Mouse (Mus musculus) midbrain, embryonic 16.5 days (tissue): Measurements from ENCODE around the gene Prelp. TPM values are rescaled to one million over a fixed set of nuclear protein-coding genes. Genes with fewer than 3 reads are reported as not detected.
A peak's percentile ranks its signal among the peaks of the same experiment; 100 is the strongest.

Experiments used
- ATAC-seq: fragments of 200-750 bp; cut with Nextera tagmentation; 2 replicates; pipeline ENCODE4 v1.8.0; 2017; ENCODE audit warnings: moderate TSS enrichment
- H3K27ac ChIP-seq: fragments of 300-500 bp; sonication (generic); 2 replicates; pipeline ENCODE4 v1.5.1; 2014; ENCODE audit warnings: mild to moderate bottlenecking, low read length, mixed read lengths
- H3K27me3 ChIP-seq: fragments of 300-500 bp; sonication (generic); 2 replicates; pipeline ENCODE4 v1.6.1; 2014; ENCODE audit warnings: low read depth, low read length, mixed read lengths; ENCODE audit not compliant: control insufficient read depth, insufficient read depth
- H3K36me3 ChIP-seq: fragments of 300-500 bp; sonication (generic); 2 replicates; pipeline ENCODE4 v1.6.1; 2014; ENCODE audit warnings: mild to moderate bottlenecking, low read length, moderate library complexity, mixed read lengths; ENCODE audit not compliant: control insufficient read depth, insufficient read depth
- H3K4me1 ChIP-seq: fragments of 300-500 bp; sonication (generic); 2 replicates; pipeline ENCODE4 v1.6.1; 2014; ENCODE audit warnings: mild to moderate bottlenecking, low read length, mixed read lengths; ENCODE audit not compliant: control insufficient read depth, insufficient read depth
- H3K4me2 ChIP-seq: fragments of 300-500 bp; sonication (generic); 2 replicates; pipeline ENCODE4 v1.6.1; 2014; ENCODE audit warnings: mild to moderate bottlenecking, low read length, mixed read lengths
- H3K4me3 ChIP-seq: fragments of 300-500 bp; sonication (generic); 2 replicates; pipeline ENCODE4 v1.5.1; 2014; ENCODE audit warnings: low read depth, mild to moderate bottlenecking, low read length, moderate library complexity, mixed read lengths
- H3K9ac ChIP-seq: fragments of 300-500 bp; sonication (generic); 2 replicates; pipeline ENCODE4 v1.6.1; 2014; ENCODE audit warnings: low read depth, low read length, mixed read lengths
- H3K9me3 ChIP-seq: fragments of 300-500 bp; sonication (generic); replicated peaks from 2 replicates; pipeline ENCODE4 v1.6.1; 2014; ENCODE audit warnings: mild to moderate bottlenecking, low read length, mixed read lengths; ENCODE audit not compliant: control insufficient read depth, poor library complexity, severe bottlenecking
- WGBS: fragments of 180-500 bp; shearing (Covaris S2); extraction: QIAGEN DNeasy Blood & Tissue Kit; methylation state at CpG from one replicate; pipeline ENCODE4 v1.1.7; 2014; 5-methylcytosine and 5-hydroxymethylcytosine counted together
- polyA plus RNA-seq: library from polyadenylated mRNA; unstranded; fragments of >200 nt; fragmentation: Nextera tagmentation; extraction: Ambion mirVana; gene quantifications from 2 replicates; pipeline ENCODE4 v1.2.1, GENCODE M21; 2015

Prelp gene
- polyA plus RNA-seq, 1 experiment from 2014 or later, result 9.1 TPM

DNA sequence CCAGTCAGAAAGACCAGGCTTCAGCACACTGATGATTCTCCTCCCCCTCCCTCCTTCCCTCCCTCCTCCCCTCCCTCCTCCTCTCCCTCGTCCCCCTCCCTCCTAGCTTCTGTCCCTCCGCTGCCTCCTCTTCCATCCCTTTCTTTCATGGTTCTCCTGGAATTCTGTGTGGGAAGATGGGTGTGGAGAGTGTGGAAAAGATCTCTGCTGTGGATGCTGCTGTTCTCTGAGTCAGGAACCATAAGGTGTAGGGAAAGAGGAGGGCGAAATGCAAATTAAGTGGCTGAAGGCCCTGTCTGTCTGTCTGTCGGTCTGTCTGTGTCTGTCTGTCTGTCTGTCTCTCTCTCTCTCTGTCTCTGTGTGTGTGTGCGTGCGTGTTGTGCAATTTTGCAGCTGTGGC lies 23.9 kb downstream of the Prelp start:
- H3K9ac ChIP-seq, result no peak overlapping the region
- no peak overlapping the region for H3K4me3 ChIP-seq
- no peaks in the 10 kb centered on the region for H3K27me3 ChIP-seq
- H3K4me2 ChIP-seq, result no peak overlapping the region
- H3K27ac ChIP-seq, result no peak overlapping the region
- H3K36me3 ChIP-seq, result no peaks in the 10 kb centered on the region
- no peaks in the 10 kb centered on the region for H3K9me3 ChIP-seq
- H3K4me1 ChIP-seq, result 0 out of 2 replicates have a peak, but pooled peaks cover 3% of the 10 kb centered on the region
- no peak for ATAC-seq
- WGBS, result 68% methylated on average over 6 of the region's 6 CpGs

DNA sequence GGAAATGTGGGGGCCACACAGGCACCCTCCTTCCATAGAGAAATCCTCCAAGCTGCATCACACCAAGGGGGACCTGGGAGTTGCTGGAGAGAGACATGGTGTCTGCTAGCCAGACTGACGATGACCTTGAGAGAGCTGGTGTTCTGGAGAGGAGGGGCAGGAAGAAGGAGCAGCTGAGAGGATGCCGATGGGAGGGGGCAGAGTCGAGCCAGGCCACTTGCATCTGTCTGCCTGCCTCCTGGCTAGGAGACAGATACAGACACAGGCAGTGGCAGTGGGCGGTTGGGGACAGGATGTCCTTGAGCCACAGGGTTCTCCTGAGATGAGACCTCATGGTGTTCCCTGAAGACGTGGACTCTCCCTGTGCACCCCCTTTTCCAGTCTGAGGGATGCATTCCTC lies 29.7 kb downstream of the Prelp start:
- Histone ChIP-seq H3K4me2 (no peak overlapping the region), H3K9ac (no peak overlapping the region), H3K36me3 (no peaks in the 10 kb centered on the region), H3K4me1 (peaks cover 36% of the 10 kb centered on the region), H3K27ac (no peak overlapping the region), H3K27me3 (no peaks in the 10 kb centered on the region), H3K4me3 (no peak overlapping the region), H3K9me3 (no peaks in the 10 kb centered on the region)
- 42% methylated on average over 5 of the region's 5 CpGs for WGBS
- ATAC-seq, result no peak

DNA sequence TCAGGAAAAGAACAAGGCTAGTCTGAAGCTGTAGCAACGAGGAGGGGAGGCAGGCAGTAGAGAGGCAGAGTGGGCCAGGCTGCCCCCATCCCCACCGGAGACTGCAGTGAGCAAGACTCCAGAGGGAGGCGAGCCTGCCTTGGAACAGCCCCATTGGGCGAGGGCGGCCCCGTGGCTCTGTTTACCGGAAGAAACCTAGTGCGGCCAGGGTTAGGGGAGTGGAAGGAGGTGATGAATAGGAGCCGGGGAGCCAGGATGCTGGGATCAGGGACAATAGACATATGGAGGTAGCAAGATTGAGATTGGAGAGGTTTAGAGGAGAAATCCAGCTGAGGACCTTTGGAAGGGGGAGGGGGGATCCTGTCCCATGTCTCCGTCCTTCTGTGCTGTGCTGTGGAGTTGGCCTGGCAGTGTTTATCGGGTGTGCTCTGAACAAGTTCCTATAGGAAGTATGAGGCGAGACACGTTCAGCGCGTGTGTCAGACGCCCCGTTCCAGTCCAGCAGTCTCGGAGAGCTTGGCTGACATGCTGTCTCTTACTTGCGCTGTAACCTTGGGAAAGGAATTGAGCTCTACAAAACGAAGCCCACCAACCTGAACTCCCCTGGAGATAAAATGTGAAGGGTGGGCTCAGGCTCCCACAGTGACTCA lies 31.1 kb downstream of the Prelp start:
- H3K27ac ChIP-seq, result no peak overlapping the region
- H3K27me3 ChIP-seq, result no peaks in the 10 kb centered on the region
- no peaks in the 10 kb centered on the region for H3K9me3 ChIP-seq
- no peaks in the 10 kb centered on the region for H3K36me3 ChIP-seq
- peak overlapping the region; percentile 48 for H3K4me2 ChIP-seq
- no peak overlapping the region; the same call in 1 of the 2 replicates for H3K9ac ChIP-seq
- H3K4me1 ChIP-seq, result peaks cover 37% of the 10 kb centered on the region
- no peak for ATAC-seq
- no peak overlapping the region for H3K4me3 ChIP-seq
- WGBS, result 13% methylated on average over 20 of the region's 20 CpGs

DNA sequence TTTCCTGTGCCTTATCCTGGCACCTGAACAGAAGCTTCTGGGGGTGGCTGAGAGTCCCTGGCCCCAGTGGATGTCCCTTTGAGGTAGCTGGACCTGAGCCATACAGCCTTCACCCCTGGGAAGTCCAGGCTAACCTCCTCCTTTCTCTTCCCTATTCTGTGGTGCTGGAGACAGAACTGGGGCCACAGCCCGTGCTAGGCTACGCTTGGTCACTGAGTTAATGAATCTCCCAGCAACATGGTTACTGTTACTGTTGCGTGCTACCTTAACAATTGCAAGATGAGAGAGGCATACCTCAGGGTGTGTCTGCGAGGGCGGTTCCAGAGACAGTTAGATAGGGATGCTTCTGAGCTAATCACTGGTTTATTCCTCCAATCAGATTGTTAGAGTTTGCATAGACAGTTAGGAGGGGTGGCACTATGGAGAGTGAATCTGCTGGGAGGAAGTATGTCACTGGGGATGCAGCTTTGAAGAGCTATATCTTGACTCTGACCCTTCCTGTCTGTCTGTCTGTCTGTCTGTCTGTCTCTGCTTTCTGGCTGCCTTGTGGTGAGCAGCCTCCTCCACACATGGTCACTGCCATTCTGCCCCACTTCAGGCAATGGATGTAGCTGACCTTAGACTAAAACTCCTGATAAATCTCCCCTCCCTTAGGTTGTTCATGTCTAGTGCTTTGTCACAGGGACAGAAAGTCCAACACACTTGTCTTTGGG lies 33.5 kb downstream of the Prelp start:
- Histone ChIP-seq H3K4me1 (peaks cover 37% of the 10 kb centered on the region), H3K4me2 (no peak overlapping the region; the same call in 1 of the 2 replicates), H3K9ac (peak overlapping the region; percentile 4; the same call in 1 of the 2 replicates), H3K27ac (no peak overlapping the region), H3K9me3 (no peaks in the 10 kb centered on the region), H3K4me3 (no peak overlapping the region), H3K27me3 (no peaks in the 10 kb centered on the region), H3K36me3 (no peaks in the 10 kb centered on the region)
- no peak for ATAC-seq
- 78% methylated on average over 5 of the region's 5 CpGs for WGBS

DNA sequence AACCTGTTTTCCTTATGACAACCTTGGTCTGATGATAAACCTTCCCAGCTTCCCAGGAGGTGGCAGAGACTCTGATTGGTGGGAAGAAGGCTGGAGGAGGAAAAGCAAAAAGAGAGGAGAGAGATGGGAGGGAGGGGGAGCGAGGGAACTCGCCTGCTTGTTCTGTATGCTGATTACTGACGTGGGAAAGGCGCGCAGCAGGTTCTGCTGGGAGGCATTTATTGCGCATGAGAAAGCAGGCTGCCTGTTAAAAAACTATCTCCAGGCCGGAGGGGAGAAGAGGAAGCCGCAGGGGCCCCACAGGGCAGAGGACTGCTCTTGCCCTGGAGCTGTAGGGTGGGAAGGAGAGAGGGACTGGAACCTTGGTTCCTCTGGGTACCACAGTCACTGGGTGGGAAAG lies 34.2 kb downstream of the Prelp start:
- peak; percentile 54 for ATAC-seq
- Histone ChIP-seq H3K4me2 (peak overlapping the region; percentile 45), H3K9ac (peak overlapping the region; percentile 4; the same call in 1 of the 2 replicates)

GRCm38 (mm10) chr1:133886431-133886830 lies 34.8 kb downstream of the Prelp start:
- Histone ChIP-seq H3K4me1 (peaks cover 37% of the 10 kb centered on the region), H3K4me3 (no peak overlapping the region), H3K27me3 (no peaks in the 10 kb centered on the region), H3K9ac (peak overlapping the region; percentile 4; the same call in 1 of the 2 replicates), H3K4me2 (peak overlapping the region; percentile 45), H3K9me3 (no peaks in the 10 kb centered on the region), H3K36me3 (no peaks in the 10 kb centered on the region), H3K27ac (peak overlapping the region; percentile 60)
- 16% methylated on average over 6 of the region's 6 CpGs for WGBS
- ATAC-seq, result peak; percentile 40; the same call in 1 of the 2 replicates

More for the DNA sequence above, 34.2 kb downstream of the Prelp start:
- Histone ChIP-seq H3K4me3 (no peak overlapping the region), H3K27me3 (no peaks in the 10 kb centered on the region), H3K9me3 (no peaks in the 10 kb centered on the region), H3K27ac (peak overlapping the region; percentile 60), H3K36me3 (no peaks in the 10 kb centered on the region), H3K4me1 (peaks cover 37% of the 10 kb centered on the region)
- 0% methylated on average over 8 of the region's 8 CpGs for whole genome bisulfite sequencing

GRCm38 (mm10) chr1:133885811-133886210 lies 35.4 kb downstream of the Prelp start:
- 94% methylated on average over 7 of the region's 7 CpGs for WGBS
- no peaks in the 10 kb centered on the region for H3K9me3 ChIP-seq
- no peak overlapping the region for H3K4me3 ChIP-seq
- H3K9ac ChIP-seq, result no peak overlapping the region
- H3K27me3 ChIP-seq, result no peaks in the 10 kb centered on the region
- no peak overlapping the region for H3K4me2 ChIP-seq
- H3K4me1 ChIP-seq, result peaks cover 33% of the 10 kb centered on the region
- no peak for ATAC-seq
- no peaks in the 10 kb centered on the region for H3K36me3 ChIP-seq
- H3K27ac ChIP-seq, result no peak overlapping the region

GRCm38 (mm10) chr1:133884746-133885145 lies 36.5 kb downstream of the Prelp start:
- Histone ChIP-seq H3K27ac (no peak overlapping the region), H3K27me3 (no peaks in the 10 kb centered on the region; the same call in 1 of the 2 replicates), H3K4me1 (peaks cover 22% of the 10 kb centered on the region), H3K9me3 (no peaks in the 10 kb centered on the region), H3K4me2 (no peak overlapping the region), H3K4me3 (no peak overlapping the region), H3K9ac (no peak overlapping the region), H3K36me3 (no peaks in the 10 kb centered on the region)
- no peak for ATAC-seq
- WGBS, result 74% methylated on average over 9 of the region's 9 CpGs

- ATAC-seq, result no peak
- peaks cover 16% of the 10 kb centered on the region for H3K4me1 ChIP-seq
- no peak overlapping the region for H3K4me3 ChIP-seq
- 77% methylated on average over 6 of the region's 6 CpGs for WGBS
- no peaks in the 10 kb centered on the region for H3K9me3 ChIP-seq
- 0 out of 2 replicates have a peak overlapping the region, but pooled peaks have one; percentile 6 for H3K27ac ChIP-seq
- no peaks in the 10 kb centered on the region; the same call in 1 of the 2 replicates for H3K27me3 ChIP-seq
- H3K36me3 ChIP-seq, result no peaks in the 10 kb centered on the region
- H3K4me2 ChIP-seq, result no peak overlapping the region
- H3K9ac ChIP-seq, result no peak overlapping the region
These were observed 37.1 kb downstream of the Prelp start for GRCm38 (mm10) chr1:133884090-133884489.
